Mouse (Mus musculus) CD4-positive, CD25-positive, alpha-beta regulatory T cell, adult 2 months (primary cell): ENCODE measurements around the gene Mthfd2l.

Experiments
- DNase-seq: peaks from one replicate; pipeline ENCODE4 v3.0.0-alpha.2; 2012; ENCODE audit warnings: low read depth, low spot score

Gene Mthfd2l

DNA sequence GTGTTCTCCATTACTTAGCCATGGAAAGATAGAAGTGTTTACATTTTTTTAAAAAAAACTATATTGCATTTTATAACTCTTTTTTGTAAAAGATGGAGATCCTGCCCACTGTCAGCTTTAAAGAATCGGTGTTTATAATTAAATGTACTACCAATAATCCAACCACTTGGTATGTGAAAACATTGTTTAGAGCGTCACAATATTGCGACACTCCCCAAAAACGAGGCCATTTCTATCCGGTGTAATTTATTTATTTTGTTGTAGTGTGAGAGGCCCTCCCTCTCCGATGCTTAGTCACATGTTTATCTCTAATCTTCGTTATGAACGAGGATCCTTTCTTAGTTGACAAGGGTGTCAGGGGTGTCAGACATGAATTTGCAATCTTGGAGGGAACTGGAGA, 117.5 kb downstream of the Mthfd2l start:
- DNase-seq = no peak
